Mouse (Mus musculus): ENCODE results near the gene Rhebl1. TPM values are rescaled to one million over a fixed set of nuclear protein-coding genes. Genes with fewer than 3 reads are reported as not detected.

The Rhebl1 gene
- polyA plus RNA-seq, 1 experiment from 2014 or later: 9.4 TPM

GRCm38 (mm10) chr15:98917091-98917490 is 22.8 kb upstream of the Rhebl1 start:
- Histone ChIP-seq H3K36me3 (ENCODE audit: control insufficient read depth, insufficient read depth) (peaks cover 18% of the 10 kb centered on the region), H3K27me3 (replicated peaks; ENCODE audit: control insufficient read depth, insufficient read depth, low read length) (no peaks in the 10 kb centered on the region), H3K4me2 (replicated peaks; ENCODE audit: low read depth) (peak overlapping the region; percentile 82), H3K4me1 (replicated peaks; ENCODE audit: control insufficient read depth, insufficient read depth, low read length) (0 out of 2 replicates have a peak, but pooled peaks cover 2% of the 10 kb centered on the region), H3K4me3 (ENCODE audit: low read depth, low read length) (peak overlapping the region; percentile 89), H3K27ac (ENCODE audit: low read depth, low read length) (peak overlapping the region; percentile 93), H3K9me3 (ENCODE audit: control insufficient read depth) (no peaks in the 10 kb centered on the region), H3K9ac (ENCODE audit: low read depth, low read length) (peak overlapping the region; percentile 87)
- TF ChIP-seq CTCF (IDR thresholded peaks at IDR 0.05; ENCODE audit: low read depth): no peak
- ATAC-seq: no peak
- 0% methylated on average over 14 of the region's 14 CpGs for WGBS

- H3K27me3 ChIP-seq (replicated peaks; ENCODE audit: control insufficient read depth, insufficient read depth, low read length): no peaks in the 10 kb centered on the region
- H3K9ac ChIP-seq (ENCODE audit: low read depth, low read length): no peak overlapping the region
- no peak for ATAC-seq
- no peak overlapping the region for H3K4me3 ChIP-seq (ENCODE audit: low read depth, low read length)
- H3K9me3 ChIP-seq (ENCODE audit: control insufficient read depth): no peaks in the 10 kb centered on the region
- WGBS: 83% methylated on average over 4 of the region's 4 CpGs
- no peak overlapping the region for H3K27ac ChIP-seq (ENCODE audit: low read depth, low read length)
- no peak for TF ChIP-seq CTCF (IDR thresholded peaks at IDR 0.05; ENCODE audit: low read depth)
- 0 out of 2 replicates have a peak, but pooled peaks cover 2% of the 10 kb centered on the region for H3K4me1 ChIP-seq (replicated peaks; ENCODE audit: control insufficient read depth, insufficient read depth, low read length)
- H3K36me3 ChIP-seq (ENCODE audit: control insufficient read depth, insufficient read depth): peaks cover 29% of the 10 kb centered on the region
- H3K4me2 ChIP-seq (replicated peaks; ENCODE audit: low read depth): peak overlapping the region; percentile 82
Observed at GRCm38 (mm10) chr15:98916016-98916415, 21.7 kb upstream of the Rhebl1 start.

GRCm38 (mm10) chr15:98914903-98915302 is 20.6 kb upstream of the Rhebl1 start:
- no peaks in the 10 kb centered on the region for H3K27me3 ChIP-seq (replicated peaks; ENCODE audit: control insufficient read depth, insufficient read depth, low read length)
- H3K9me3 ChIP-seq (ENCODE audit: control insufficient read depth): no peaks in the 10 kb centered on the region
- peaks cover 40% of the 10 kb centered on the region for H3K36me3 ChIP-seq (ENCODE audit: control insufficient read depth, insufficient read depth)
- no peak for TF ChIP-seq CTCF (IDR thresholded peaks at IDR 0.05; ENCODE audit: low read depth)
- no peak for ATAC-seq
- no peak overlapping the region for H3K9ac ChIP-seq (ENCODE audit: low read depth, low read length)
- 88% methylated on average over 6 of the region's 6 CpGs for WGBS
- 0 out of 2 replicates have a peak, but pooled peaks cover 2% of the 10 kb centered on the region for H3K4me1 ChIP-seq (replicated peaks; ENCODE audit: control insufficient read depth, insufficient read depth, low read length)
- H3K4me3 ChIP-seq (ENCODE audit: low read depth, low read length): no peak overlapping the region
- H3K27ac ChIP-seq (ENCODE audit: low read depth, low read length): no peak overlapping the region
- no peak overlapping the region for H3K4me2 ChIP-seq (replicated peaks; ENCODE audit: low read depth)

- 32% methylated on average over 10 of the region's 10 CpGs for WGBS
- TF ChIP-seq CTCF (IDR thresholded peaks at IDR 0.05; ENCODE audit: low read depth): peak; percentile 78
- ATAC-seq: no peak
Observed at GRCm38 (mm10) chr15:98904692-98905091, 10.4 kb upstream of the Rhebl1 start.

GRCm38 (mm10) chr15:98902600-98902999 is 8.3 kb upstream of the Rhebl1 start:
- no peak overlapping the region for H3K9ac ChIP-seq (ENCODE audit: low read depth, low read length)
- no peak overlapping the region for H3K4me2 ChIP-seq (replicated peaks; ENCODE audit: low read depth)
- no peak overlapping the region for H3K27ac ChIP-seq (ENCODE audit: low read depth, low read length)
- 86% methylated on average over 2 of the region's 2 CpGs for WGBS
- H3K36me3 ChIP-seq (ENCODE audit: control insufficient read depth, insufficient read depth): peaks cover 29% of the 10 kb centered on the region
- H3K4me3 ChIP-seq (ENCODE audit: low read depth, low read length): no peak overlapping the region
- peaks cover 3% of the 10 kb centered on the region; the same call in 1 of the 2 replicates for H3K4me1 ChIP-seq (replicated peaks; ENCODE audit: control insufficient read depth, insufficient read depth, low read length)
- TF ChIP-seq CTCF (IDR thresholded peaks at IDR 0.05; ENCODE audit: low read depth): no peak
- ATAC-seq: no peak
- peaks cover 27% of the 10 kb centered on the region for H3K27me3 ChIP-seq (replicated peaks; ENCODE audit: control insufficient read depth, insufficient read depth, low read length)
- H3K9me3 ChIP-seq (ENCODE audit: control insufficient read depth): no peaks in the 10 kb centered on the region

More at GRCm38 (mm10) chr15:98904692-98905091, 10.4 kb upstream of the Rhebl1 start:
- H3K27ac ChIP-seq (ENCODE audit: low read depth, low read length): no peak overlapping the region
- H3K36me3 ChIP-seq (ENCODE audit: control insufficient read depth, insufficient read depth): peaks cover 50% of the 10 kb centered on the region
- H3K4me1 ChIP-seq (replicated peaks; ENCODE audit: control insufficient read depth, insufficient read depth, low read length): no peaks in the 10 kb centered on the region
- no peaks in the 10 kb centered on the region for H3K9me3 ChIP-seq (ENCODE audit: control insufficient read depth)
- H3K27me3 ChIP-seq (replicated peaks; ENCODE audit: control insufficient read depth, insufficient read depth, low read length): peaks cover 8% of the 10 kb centered on the region; the same call in 1 of the 2 replicates
- no peak overlapping the region for H3K4me3 ChIP-seq (ENCODE audit: low read depth, low read length)
- no peak overlapping the region for H3K4me2 ChIP-seq (replicated peaks; ENCODE audit: low read depth)
- H3K9ac ChIP-seq (ENCODE audit: low read depth, low read length): no peak overlapping the region

GRCm38 (mm10) chr15:98901530-98901929 is 7.2 kb upstream of the Rhebl1 start:
- no peak overlapping the region for H3K4me3 ChIP-seq (ENCODE audit: low read depth, low read length)
- ATAC-seq: no peak
- no peak for TF ChIP-seq CTCF (IDR thresholded peaks at IDR 0.05; ENCODE audit: low read depth)
- H3K27me3 ChIP-seq (replicated peaks; ENCODE audit: control insufficient read depth, insufficient read depth, low read length): peaks cover 37% of the 10 kb centered on the region
- H3K27ac ChIP-seq (ENCODE audit: low read depth, low read length): no peak overlapping the region
- no peaks in the 10 kb centered on the region for H3K9me3 ChIP-seq (ENCODE audit: control insufficient read depth)
- 63% methylated on average over 1 of the region's 1 CpGs for WGBS
- H3K36me3 ChIP-seq (ENCODE audit: control insufficient read depth, insufficient read depth): peaks cover 19% of the 10 kb centered on the region
- peaks cover 3% of the 10 kb centered on the region; the same call in 1 of the 2 replicates for H3K4me1 ChIP-seq (replicated peaks; ENCODE audit: control insufficient read depth, insufficient read depth, low read length)
- H3K9ac ChIP-seq (ENCODE audit: low read depth, low read length): no peak overlapping the region
- no peak overlapping the region for H3K4me2 ChIP-seq (replicated peaks; ENCODE audit: low read depth)

All from intestine, postnatal 0 days (tissue).